Comparison of ENCODE assay signal across 9 mouse cellular contexts in the genomic region with DNA sequence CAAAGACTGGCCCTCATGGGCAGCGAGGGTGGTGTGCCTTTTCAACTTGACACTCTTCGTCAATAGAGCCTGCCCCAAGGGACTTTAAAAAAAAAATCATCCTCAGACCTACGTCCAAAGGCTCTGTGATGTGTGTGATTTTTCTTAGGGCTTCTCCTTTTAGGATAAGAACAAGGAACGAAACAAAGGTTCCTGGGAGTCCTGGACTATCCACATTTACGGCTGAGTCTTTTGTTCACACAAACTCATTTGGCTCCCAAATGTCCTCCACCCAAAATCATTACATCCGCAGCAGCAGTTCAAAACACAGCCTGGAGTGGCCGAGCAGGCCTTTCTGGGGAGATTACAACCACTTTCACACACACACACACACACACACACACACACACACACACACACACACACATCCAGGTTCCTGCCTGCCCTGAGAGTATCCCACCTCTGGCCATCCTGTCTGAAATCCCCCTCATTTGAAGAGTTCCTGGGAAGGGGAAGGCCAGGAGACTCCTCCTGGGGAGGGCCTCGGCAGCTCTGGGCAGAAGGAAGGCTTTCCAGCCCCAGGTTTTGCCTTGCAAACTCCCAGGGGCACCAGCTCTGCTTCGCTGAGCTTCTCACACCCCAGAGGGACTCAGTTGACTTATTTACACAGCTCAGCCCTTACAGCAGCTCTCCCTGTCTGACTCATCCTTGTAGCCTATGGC. TPM values are rescaled to one million over a fixed set of nuclear protein-coding genes. Genes with fewer than 3 reads are reported as not detected.
DNase-seq lines count a peak whose midpoint lies in the region; ATAC-seq lines count a peak whose summit lies in the region.
"Had no signal": no experiment of that assay in that cellular context is flagged by ENCODE, and none has a peak within 500 bp of the region (broad histone marks: within the 10 kb centered on the region; RNA-seq: fewer than 3 reads in every experiment).

No protein-coding gene starts in this region.

- H3K36me3 ChIP-seq in kidney, embryonic 16.5 days (ENCODE audit: insufficient read depth, low read length), result no peaks in the 10 kb centered on the region
- peaks cover 17% of the 10 kb centered on the region for H3K36me3 ChIP-seq in embryonic facial prominence, embryonic 10.5 days (replicated peaks)
- H3K36me3 ChIP-seq in heart, embryonic 13.5 days, result peaks cover 23% of the 10 kb centered on the region
- no peaks in the 10 kb centered on the region for H3K36me3 ChIP-seq in limb, embryonic 15.5 days

- H3K4me1 ChIP-seq in kidney, embryonic 16.5 days (ENCODE audit: insufficient read depth, low read length), result peaks cover 19% of the 10 kb centered on the region
- peaks cover 50% of the 10 kb centered on the region for H3K4me1 ChIP-seq in embryonic facial prominence, embryonic 10.5 days
- peaks cover 82% of the 10 kb centered on the region for H3K4me1 ChIP-seq in heart, embryonic 13.5 days
- H3K4me1 ChIP-seq in limb, embryonic 15.5 days, result peaks cover 35% of the 10 kb centered on the region

- 38% methylated on average over 9 of the region's 9 CpGs for WGBS in kidney, embryonic 16.5 days
- 58% methylated on average over 9 of the region's 9 CpGs for WGBS in embryonic facial prominence, embryonic 10.5 days
- WGBS in heart, embryonic 13.5 days, result 55% methylated on average over 9 of the region's 9 CpGs
- WGBS in limb, embryonic 15.5 days, result 56% methylated on average over 9 of the region's 9 CpGs

- no peak for DNase-seq in kidney, postnatal 14 days
- DNase-seq in embryonic facial prominence, embryonic 10.5 days (ENCODE audit: low spot score), result no peak
- no peak for DNase-seq in right cerebral cortex, postnatal 14 days
- DNase-seq in ovary, postnatal 10 days (ENCODE audit: low spot score), result no peak

- H3K27me3 ChIP-seq in kidney, embryonic 16.5 days (ENCODE audit: insufficient read depth, low read length), result no peaks in the 10 kb centered on the region
- H3K27me3 ChIP-seq in embryonic facial prominence, embryonic 10.5 days (replicated peaks; ENCODE audit: low read depth, poor library complexity, severe bottlenecking), result no peaks in the 10 kb centered on the region
- no peaks in the 10 kb centered on the region for H3K27me3 ChIP-seq in heart, embryonic 13.5 days (replicated peaks)
- H3K27me3 ChIP-seq in limb, embryonic 15.5 days, result no peaks in the 10 kb centered on the region

- no peak for ATAC-seq in kidney, embryonic 16.5 days (ENCODE audit: low FRiP score, low TSS enrichment)
- no peak for ATAC-seq in heart, embryonic 13.5 days (ENCODE audit: extremely low read depth, insufficient number of reproducible peaks, low FRiP score, low TSS enrichment)
- ATAC-seq in limb, embryonic 15.5 days (ENCODE audit: insufficient number of reproducible peaks, low FRiP score, low TSS enrichment, low read depth), result no peak
- ATAC-seq in activated CD4-positive, CD25-positive, alpha-beta regulatory T cell, adult 4 months, result no peak

- H3K4me3 ChIP-seq in kidney, embryonic 16.5 days (ENCODE audit: low read length), result no peak overlapping the region
- no peak overlapping the region for H3K4me3 ChIP-seq in embryonic facial prominence, embryonic 10.5 days
- H3K4me3 ChIP-seq in heart, embryonic 13.5 days, result no peak overlapping the region
- H3K4me3 ChIP-seq in limb, embryonic 15.5 days, result no peak overlapping the region

- H3K4me2 ChIP-seq in kidney, embryonic 16.5 days (replicated peaks; ENCODE audit: low read depth, low read length), result no peak overlapping the region
- no peak overlapping the region for H3K4me2 ChIP-seq in heart, embryonic 13.5 days
- no peak overlapping the region for H3K4me2 ChIP-seq in limb, embryonic 15.5 days

- H3K27ac ChIP-seq in kidney, embryonic 16.5 days (ENCODE audit: low read length), result peak overlapping the region; percentile 52
- H3K27ac ChIP-seq in embryonic facial prominence, embryonic 10.5 days (replicated peaks), result peak overlapping the region; percentile 69
- peak overlapping the region; percentile 76 for H3K27ac ChIP-seq in heart, embryonic 13.5 days (replicated peaks)
- peak overlapping the region; percentile 47 for H3K27ac ChIP-seq in limb, embryonic 15.5 days

- no peaks in the 10 kb centered on the region for H3K9me3 ChIP-seq in kidney, embryonic 16.5 days (ENCODE audit: low read length)
- H3K9me3 ChIP-seq in embryonic facial prominence, embryonic 10.5 days, result no peaks in the 10 kb centered on the region
- H3K9me3 ChIP-seq in heart, embryonic 13.5 days, result no peaks in the 10 kb centered on the region
- no peaks in the 10 kb centered on the region for H3K9me3 ChIP-seq in limb, embryonic 15.5 days
- H3K9me3 ChIP-seq: G1E had no signal

- 0 out of 2 replicates have a peak overlapping the region, but pooled peaks have one; percentile 42 for H3K9ac ChIP-seq in kidney, embryonic 16.5 days (replicated peaks; ENCODE audit: low read length)
- H3K9ac ChIP-seq in heart, embryonic 13.5 days, result peak overlapping the region; percentile 48; the same call in 1 of the 2 replicates
- H3K9ac ChIP-seq in limb, embryonic 15.5 days, result no peak overlapping the region

RNA-seq across cellular contexts. Expression of gene Heg1, which starts 13.6 kb away (rescaled TPM):
- polyA plus RNA-seq in kidney, embryonic 16.5 days (2015; fragmentation: Nextera tagmentation; extraction: Ambion mirVana), result 14.3 and 17.3 TPM in 2 replicates
- polyA plus RNA-seq in embryonic facial prominence, embryonic 10.5 days (2016; fragmentation: Nextera tagmentation; extraction: Ambion mirVana), result 11.8 and 15.0 TPM in 2 replicates
- 32.3 and 33.7 TPM in 2 replicates for polyA plus RNA-seq in heart, embryonic 13.5 days (2015; fragmentation: Nextera tagmentation; extraction: Ambion mirVana)
- polyA plus RNA-seq in limb, embryonic 15.5 days (2015; fragmentation: Nextera tagmentation; extraction: Ambion mirVana), result 15.7 and 16.9 TPM in 2 replicates
- polyA plus RNA-seq in activated CD4-positive, CD25-positive, alpha-beta regulatory T cell, adult 4 months (2017; shearing (Covaris generic)), result 10 to 100 TPM; 27.0 to 32.0 TPM
